Comparison of ENCODE assay signal across 17 mouse cellular contexts in the genomic region with DNA sequence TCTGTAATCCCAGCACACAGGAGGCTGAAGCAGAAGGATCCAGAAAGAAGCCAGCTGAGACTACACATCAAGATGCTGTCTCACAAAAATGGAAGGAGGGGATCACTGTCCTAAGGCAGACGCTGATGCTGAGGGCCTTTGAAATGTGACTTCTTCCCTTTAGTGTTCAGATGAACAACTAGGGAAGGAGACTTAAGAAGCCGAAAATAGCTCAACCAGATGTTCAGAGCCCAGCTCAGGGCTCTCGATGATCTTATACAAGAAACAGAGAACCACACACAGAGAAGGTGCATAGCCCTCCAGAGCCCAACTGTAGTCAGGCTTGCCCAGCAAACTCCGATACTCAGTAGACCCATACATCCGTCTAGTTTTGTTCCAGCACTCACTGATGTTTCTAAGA. TPM values are rescaled to one million over a fixed set of nuclear protein-coding genes. Genes with fewer than 3 reads are reported as not detected.
A peak's percentile ranks its signal among the peaks of the same experiment; 100 is the strongest.
DNase-seq lines count a peak whose midpoint lies in the region; ATAC-seq and TF ChIP-seq lines count a peak whose summit lies in the region.
"Had no signal": no experiment of that assay in that cellular context is flagged by ENCODE, and none has a peak within 500 bp of the region (broad histone marks: within the 10 kb centered on the region; RNA-seq: fewer than 3 reads in every experiment).

No protein-coding gene starts in this region.

- in situ Hi-C loops in CH12.LX (cut with MboI; ENCODE audit: low pct_ligation_motif_present, low pct_unique_long_range_greater_than_20kb, low sequenced_read_pairs), result loop anchor here (10.0 to 25.0 kb wide), 3 partner anchors 333 to 575 kb away; a partner anchor contains a TSS

- TF ChIP-seq RAD21 in CH12.LX (IDR thresholded peaks at IDR 0.05; ENCODE audit: low read depth, low read length), result no peak

- DNase-seq in A20 (ENCODE audit: low read depth, low spot score), result peak; percentile 75
- no peak for DNase-seq in CH12.LX (ENCODE audit: extremely low read depth)
- DNase-seq in cerebellum, adult 11 months, result no peak
- DNase-seq: adrenal gland, adult 8-10 months; cerebellum, adult 11-12 months; cerebellum, adult 9-10 months had no signal

- H3K79me2 ChIP-seq in CH12.LX (replicated peaks; ENCODE audit: control insufficient read depth, extremely low read depth, insufficient read depth, poor library complexity, severe bottlenecking), result peaks cover 38% of the 10 kb centered on the region

- peaks cover 2 to 64% of the 10 kb centered on the region in 2 experiments; a peak in 3 of 4 replicates for H3K4me1 ChIP-seq in CH12.LX (ENCODE audit: control insufficient read depth in 1 of 2, insufficient read depth in 2 of 2)
- H3K4me1 ChIP-seq: embryonic facial prominence, embryonic 10.5 days; embryonic facial prominence, embryonic 12.5 days; forebrain, embryonic 13.5 days; forebrain, embryonic 15.5 days had no signal

- H3K9ac ChIP-seq in CH12.LX (ENCODE audit: insufficient read depth, low read depth), result peak overlapping the region; percentile 50
- H3K9ac ChIP-seq: embryonic facial prominence, embryonic 12.5 days; forebrain, embryonic 13.5 days; forebrain, embryonic 15.5 days; forebrain, postnatal 0 days had no signal

- dilution Hi-C loops in CH12.LX (cut with MboI; ENCODE audit: extremely low pct_ligation_motif_present, extremely low pct_unique_long_range_greater_than_20kb, low sequenced_read_pairs), result no loop called here

- no peak for TF ChIP-seq EP300 in CH12.LX (IDR thresholded peaks at IDR 0.05; ENCODE audit: low read length)

- no peak for TF ChIP-seq CTCF in CH12.LX (conservative IDR thresholded peaks at IDR 0.05 in 1 of 2, IDR thresholded peaks at IDR 0.05 in 1 of 2; ENCODE audit: low read depth in 2 of 2, low read length in 2 of 2)

- H3K27me3 ChIP-seq in CH12.LX (replicated peaks), result no peaks in the 10 kb centered on the region
- H3K27me3 ChIP-seq: embryonic facial prominence, embryonic 12.5 days; forebrain, embryonic 13.5 days; forebrain, embryonic 15.5 days; Patski had no signal

- TF ChIP-seq POLR2A in CH12.LX (IDR thresholded peaks at IDR 0.05; ENCODE audit: low read depth, low read length), result no peak

- H3K36me3 ChIP-seq in CH12.LX (replicated peaks in 1 of 2; ENCODE audit: control insufficient read depth in 1 of 2, insufficient read depth in 1 of 2, low read length in 1 of 2), result peaks cover 0 to 13% of the 10 kb centered on the region in 2 experiments
- H3K36me3 ChIP-seq: embryonic facial prominence, embryonic 10.5 days; embryonic facial prominence, embryonic 12.5 days; forebrain, embryonic 15.5 days had no signal

- H3K9me3 ChIP-seq in CH12.LX (replicated peaks; ENCODE audit: low read length), result no peaks in the 10 kb centered on the region
- H3K9me3 ChIP-seq: embryonic facial prominence, embryonic 10.5 days; embryonic facial prominence, embryonic 12.5 days; forebrain, embryonic 13.5 days; forebrain, embryonic 15.5 days; G1E had no signal

- H3K27ac ChIP-seq in CH12.LX (ENCODE audit: insufficient read depth, low read depth), result no peak overlapping the region; the same call in 1 of the 2 replicates
- H3K27ac ChIP-seq: embryonic facial prominence, embryonic 10.5 days; embryonic facial prominence, embryonic 12.5 days; forebrain, embryonic 13.5 days; forebrain, embryonic 15.5 days had no signal

- peak overlapping the region; percentile 79 for H3K4me2 ChIP-seq in CH12.LX (ENCODE audit: insufficient read depth, low read depth, poor library complexity, severe bottlenecking)
- H3K4me2 ChIP-seq: embryonic facial prominence, embryonic 12.5 days; forebrain, embryonic 13.5 days; forebrain, embryonic 15.5 days had no signal

- peak; percentile 42; the same call in 1 of the 2 replicates for ATAC-seq in erythroid progenitor cell, adult 5-6 weeks (replicated peaks; ENCODE audit: low FRiP score, poor library complexity, severe bottlenecking)
- no peak for ATAC-seq in CD4-positive, CD25-positive, alpha-beta regulatory T cell, adult 4 months
- ATAC-seq: activated CD4-positive, CD25-positive, alpha-beta regulatory T cell, adult 4 months; forebrain, embryonic 13.5 days; forebrain, embryonic 15.5 days; forebrain, postnatal 0 days; Patski had no signal

- no peak overlapping the region for H3K4me3 ChIP-seq in CH12.LX (replicated peaks in 1 of 3; ENCODE audit: low read depth in 2 of 3, low read length in 2 of 3, poor library complexity in 1 of 3)
- H3K4me3 ChIP-seq: embryonic facial prominence, embryonic 10.5 days; embryonic facial prominence, embryonic 12.5 days; erythroblast, embryonic 14.5 days; forebrain, embryonic 13.5 days; forebrain, embryonic 15.5 days had no signal

TF ChIP-seq in CH12.LX, 34 proteins besides CTCF, POLR2A, EP300 and RAD21:
- TF ChIP-seq GABPA (IDR thresholded peaks at IDR 0.05; ENCODE audit: insufficient replicate concordance, low read depth, low read length) (no peak), MEF2A (IDR thresholded peaks at IDR 0.05; ENCODE audit: borderline replicate concordance, low read depth, low read length) (peak; percentile 75; the same call in 1 of the 2 replicates)

RNA-seq across cellular contexts. Expression of a gene that starts 12.0 kb away (rescaled TPM):
- 45.2 and 53.6 TPM in 2 replicates for total RNA-seq in CH12.LX (2012; rRNA removed)
- total RNA-seq in CH12.LX (2014; rRNA removed), result 50.7 and 54.7 TPM in 2 replicates
- 103 and 108 TPM in 2 replicates for polyA plus RNA-seq in CH12.LX (2012; ENCODE audit: insufficient read length, low read depth)
- 7.2 and 7.5 TPM in 2 replicates for total RNA-seq in erythroid progenitor cell, adult 5-6 weeks (2015; ENCODE audit: low replicate concordance)
- total RNA-seq in erythroid progenitor cell, adult 5-6 weeks (2017; ENCODE audit: low replicate concordance), result 18.2 and 19.0 TPM in 2 replicates
- polyA plus RNA-seq in CD4-positive, CD25-positive, alpha-beta regulatory T cell, adult 4 months (2017; shearing (Covaris generic)), result 10 to 100 TPM; 19.2 to 24.2 TPM

RNA-seq across cellular contexts. Expression of a gene that starts 36.4 kb away (rescaled TPM):
- total RNA-seq in CH12.LX (2012; rRNA removed), result 50.7 and 53.5 TPM in 2 replicates
- 77.6 and 79.3 TPM in 2 replicates for total RNA-seq in CH12.LX (2014; rRNA removed)
- polyA plus RNA-seq in CH12.LX (2012; ENCODE audit: insufficient read length, low read depth), result 94.0 and 97.9 TPM in 2 replicates
- total RNA-seq in erythroid progenitor cell, adult 5-6 weeks (2015; ENCODE audit: low replicate concordance), result not detected in 2 replicates
- total RNA-seq in erythroid progenitor cell, adult 5-6 weeks (2017; ENCODE audit: low replicate concordance), result 1.3 and 12.7 TPM in 2 replicates
- 10 to 100 TPM; 50.0 to 62.7 TPM for polyA plus RNA-seq in CD4-positive, CD25-positive, alpha-beta regulatory T cell, adult 4 months (2017; shearing (Covaris generic))

RNA-seq across cellular contexts. Expression of a gene that starts 57.8 kb away (rescaled TPM):
- total RNA-seq in CH12.LX (2012; rRNA removed), result 62.7 and 81.5 TPM in 2 replicates
- total RNA-seq in CH12.LX (2014; rRNA removed), result 35.2 and 37.7 TPM in 2 replicates
- 83.8 and 86.0 TPM in 2 replicates for polyA plus RNA-seq in CH12.LX (2012; ENCODE audit: insufficient read length, low read depth)
- 3.6 and 4.6 TPM in 2 replicates for total RNA-seq in erythroid progenitor cell, adult 5-6 weeks (2015; ENCODE audit: low replicate concordance)
- 8.3 and 12.7 TPM in 2 replicates for total RNA-seq in erythroid progenitor cell, adult 5-6 weeks (2017; ENCODE audit: low replicate concordance)
- 10 to 100 TPM; 38.7 to 48.5 TPM for polyA plus RNA-seq in CD4-positive, CD25-positive, alpha-beta regulatory T cell, adult 4 months (2017; shearing (Covaris generic))
